Mouse (Mus musculus): Measurements from ENCODE around the gene Tmem221.

Gene Tmem221

GRCm38 (mm10) chr8:71505979-71506378 is 52.7 kb downstream of the Tmem221 start:
- DNase-seq = peak; percentile 93

GRCm38 (mm10) chr8:71505326-71505725 is 53.3 kb downstream of the Tmem221 start:
- no peak for DNase-seq

GRCm38 (mm10) chr8:71504349-71504748 is 54.3 kb downstream of the Tmem221 start:
- DNase-seq = no peak

Data from heart, adult 11 months (tissue).